Mouse (Mus musculus) liver, embryonic 13.5 days (tissue): ENCODE measurements around the gene Jpt2. TPM values are rescaled to one million over a fixed set of nuclear protein-coding genes. Genes with fewer than 3 reads are reported as not detected.
A peak's percentile ranks its signal among the peaks of the same experiment; 100 is the strongest.
"Not testable (repeated sequence)": the region's sequence is repeated elsewhere in the genome, so short reads cannot be mapped to it uniquely, and the experiment has no call there.

Experiments
- ATAC-seq: fragments of 200-750 bp; cut with Nextera tagmentation; 2 replicates; pipeline ENCODE4 v1.8.0; 2017; ENCODE audit warnings: low read depth, mild to moderate bottlenecking, moderate number of reproducible peaks, moderate library complexity
- DNase-seq: peaks from one replicate; pipeline ENCODE4 v3.0.0; 2022
- H3K27ac ChIP-seq: fragments of 300-500 bp; sonication (generic); 2 replicates; pipeline ENCODE4 v1.5.1; 2015; ENCODE audit warnings: moderate library complexity, mild to moderate bottlenecking, inconsistent platforms
- H3K27me3 ChIP-seq: fragments of 300-500 bp; sonication (generic); 2 replicates; pipeline ENCODE4 v1.6.1; 2015; ENCODE audit warnings: mild to moderate bottlenecking, inconsistent platforms
- H3K36me3 ChIP-seq: fragments of 300-500 bp; sonication (generic); 2 replicates; pipeline ENCODE4 v1.6.1; 2015; ENCODE audit warnings: mild to moderate bottlenecking, inconsistent platforms
- H3K4me1 ChIP-seq: fragments of 300-500 bp; sonication (generic); replicated peaks from 2 replicates; pipeline ENCODE4 v1.6.1; 2015; ENCODE audit warnings: inconsistent platforms
- H3K4me2 ChIP-seq: fragments of 300-500 bp; sonication (generic); 2 replicates; pipeline ENCODE4 v1.6.1; 2015; ENCODE audit warnings: inconsistent platforms, mild to moderate bottlenecking, moderate library complexity
- H3K4me3 ChIP-seq: fragments of 300-500 bp; sonication (generic); replicated peaks from 2 replicates; pipeline ENCODE4 v1.5.1; 2015; ENCODE audit warnings: mild to moderate bottlenecking, inconsistent platforms
- H3K9ac ChIP-seq: fragments of 300-500 bp; sonication (generic); 2 replicates; pipeline ENCODE4 v1.6.1; 2015; ENCODE audit warnings: mild to moderate bottlenecking, inconsistent platforms
- H3K9me3 ChIP-seq: fragments of 300-500 bp; sonication (generic); replicated peaks from 2 replicates; pipeline ENCODE4 v1.6.1; 2016; ENCODE audit warnings: inconsistent platforms
- WGBS: fragments of 180-500 bp; shearing (Covaris S2); methylation state at CpG from one replicate; pipeline ENCODE4 v1.1.7; 2015; ENCODE audit not compliant: insufficient replicate concordance; 5-methylcytosine and 5-hydroxymethylcytosine counted together
- polyA plus RNA-seq: library from polyadenylated mRNA; unstranded; fragments of >200 nt; fragmentation: Nextera tagmentation; extraction: Ambion mirVana; gene quantifications from 2 replicates; pipeline ENCODE4 v1.2.1, GENCODE M21; 2015

Gene Jpt2
- polyA plus RNA-seq: 75.1 and 86.8 TPM in 2 replicates

DNA sequence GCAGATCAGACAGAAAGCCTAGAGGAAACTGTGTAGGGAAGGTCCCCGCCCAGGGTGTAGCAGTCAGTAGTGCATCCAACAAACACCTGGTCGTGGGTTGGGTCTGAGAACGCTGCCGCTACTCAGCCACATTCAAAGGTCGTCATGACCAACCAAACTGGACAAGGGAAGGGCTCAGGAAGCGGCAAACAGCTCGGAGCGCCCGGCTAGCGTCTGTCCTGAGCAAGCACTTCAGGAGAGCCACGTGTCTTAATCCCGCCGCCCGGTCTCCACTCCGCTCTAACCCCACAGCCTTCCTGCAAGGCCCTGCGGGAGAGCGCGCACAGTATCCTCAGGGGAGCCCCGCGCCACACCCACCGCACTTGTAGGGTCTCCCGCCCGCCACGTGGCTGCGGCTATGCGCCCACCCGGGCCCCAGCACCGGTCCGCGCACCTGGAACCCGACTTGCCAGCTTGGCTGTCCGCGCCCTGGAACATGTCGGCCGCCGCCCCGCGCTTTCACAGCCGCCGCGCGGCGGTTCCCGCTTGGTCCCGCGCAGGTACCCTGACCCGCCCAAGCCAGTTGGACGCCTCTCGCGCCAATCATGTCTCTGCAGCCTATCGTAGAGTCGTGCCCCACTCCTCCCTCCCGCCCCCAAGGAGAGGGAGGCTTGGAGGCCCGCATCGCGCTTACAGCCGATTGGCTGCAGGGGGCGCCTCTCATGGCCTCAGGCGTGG is at the start of gene Jpt2:
Gene Jpt2 (minus strand): TSS at position 555 of the 717 bp plus-strand sequence.
- peak within 1 kb of the TSS; percentile 88 for H3K27ac ChIP-seq
- H3K4me1 ChIP-seq: peaks cover 50% of the 10 kb centered on the region
- peak within 1 kb of the TSS; percentile 90 for H3K4me3 ChIP-seq
- H3K27me3 ChIP-seq: no peaks in the 10 kb centered on the region
- H3K9ac ChIP-seq: peak within 1 kb of the TSS; percentile 95
- peaks cover 58% of the 10 kb centered on the region for H3K36me3 ChIP-seq
- peak; percentile 97 for DNase-seq
- H3K4me2 ChIP-seq: peak within 1 kb of the TSS; percentile 97
- ATAC-seq: peak; percentile 100
- WGBS: 1% methylated on average over 59 of the region's 59 CpGs
- no peaks in the 10 kb centered on the region for H3K9me3 ChIP-seq

GRCm38 (mm10) chr17:25007480-25007879 is 47.0 kb upstream of the Jpt2 start:
- Histone ChIP-seq H3K36me3 (peaks cover 86% of the 10 kb centered on the region), H3K4me2 (no peak overlapping the region), H3K27ac (no peak overlapping the region), H3K4me1 (peaks cover 25% of the 10 kb centered on the region), H3K4me3 (no peak overlapping the region), H3K9ac (no peak overlapping the region), H3K27me3 (no peaks in the 10 kb centered on the region), H3K9me3 (no peaks in the 10 kb centered on the region)
- DNase-seq: no peak
- ATAC-seq: no peak

DNA sequence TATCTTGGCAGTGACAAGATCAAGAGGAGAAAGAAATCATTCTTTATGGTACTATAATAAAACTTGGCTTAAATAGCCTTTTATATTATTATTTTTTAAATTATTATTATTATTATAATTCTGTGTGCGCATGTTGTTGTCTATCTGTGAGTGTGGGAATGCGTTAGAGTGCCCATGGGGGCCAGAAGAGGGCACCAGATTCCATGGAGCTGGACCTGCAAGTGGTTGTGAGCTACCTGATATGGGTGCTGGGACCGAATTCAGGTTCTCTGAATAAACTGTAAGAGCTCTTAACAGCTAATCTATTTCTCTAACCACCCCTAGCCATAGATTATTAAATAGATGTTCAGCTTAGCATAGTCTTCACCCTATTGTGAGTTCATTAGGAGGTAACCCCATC is 44.6 kb upstream of the Jpt2 start:
- no peak overlapping the region for H3K4me3 ChIP-seq
- H3K4me1 ChIP-seq: peaks cover 12% of the 10 kb centered on the region
- peaks cover 84% of the 10 kb centered on the region for H3K36me3 ChIP-seq
- ATAC-seq (no peak), DNase-seq (no peak)
- no peak overlapping the region for H3K27ac ChIP-seq
- no peak overlapping the region for H3K9ac ChIP-seq
- H3K4me2 ChIP-seq: no peak overlapping the region
- no peaks in the 10 kb centered on the region for H3K27me3 ChIP-seq
- WGBS: 88% methylated on average over 3 of the region's 3 CpGs
- H3K9me3 ChIP-seq: no peaks in the 10 kb centered on the region

DNA sequence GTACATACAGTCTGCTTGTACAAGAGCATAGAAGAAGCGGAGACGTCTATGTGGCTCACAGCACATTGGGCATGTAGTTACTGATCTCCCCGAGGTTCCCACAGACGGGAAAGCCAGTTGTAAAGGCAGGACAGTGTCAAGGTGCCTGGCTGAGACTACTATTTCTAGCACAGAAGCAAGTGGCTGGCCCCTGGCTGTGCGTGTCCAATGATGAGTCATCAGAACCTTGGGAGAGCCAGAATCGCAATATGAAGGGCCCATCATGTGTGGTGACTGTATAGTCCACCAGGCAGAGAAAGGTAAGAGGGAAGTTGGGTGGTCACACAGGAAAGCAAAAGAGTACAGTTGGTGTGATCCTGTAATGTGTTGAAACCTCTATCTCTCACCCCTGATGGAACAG is 34.2 kb upstream of the Jpt2 start:
- 90% methylated on average over 6 of the region's 6 CpGs for WGBS

GRCm38 (mm10) chr17:24987221-24987620 is 26.7 kb upstream of the Jpt2 start:
- 88% methylated on average over 6 of the region's 6 CpGs for WGBS
- ATAC-seq: no peak

More for the DNA sequence above, 34.2 kb upstream of the Jpt2 start:
- no peak overlapping the region for H3K4me3 ChIP-seq
- H3K27me3 ChIP-seq: no peaks in the 10 kb centered on the region
- no peaks in the 10 kb centered on the region for H3K9me3 ChIP-seq
- H3K36me3 ChIP-seq: peaks cover 98% of the 10 kb centered on the region
- no peak overlapping the region for H3K4me2 ChIP-seq
- no peak overlapping the region for H3K9ac ChIP-seq
- ATAC-seq: no peak
- H3K4me1 ChIP-seq: no peaks in the 10 kb centered on the region
- no peak for DNase-seq
- H3K27ac ChIP-seq: no peak overlapping the region

GRCm38 (mm10) chr17:24960852-24961715 is 595 bp upstream of the Jpt2 start:
- Histone ChIP-seq H3K27me3 (no peaks in the 10 kb centered on the region), H3K4me3 (peak overlapping the region; percentile 90), H3K9me3 (no peaks in the 10 kb centered on the region), H3K4me2 (peak overlapping the region; percentile 97), H3K4me1 (peaks cover 46% of the 10 kb centered on the region), H3K36me3 (peaks cover 58% of the 10 kb centered on the region), H3K27ac (peak overlapping the region; percentile 66; the same call in 1 of the 2 replicates), H3K9ac (peak overlapping the region; percentile 95)
- ATAC-seq (peak; percentile 16), DNase-seq (no peak)
- WGBS: 10% methylated on average over 21 of the region's 21 CpGs

More at GRCm38 (mm10) chr17:24987221-24987620, 26.7 kb upstream of the Jpt2 start:
- H3K9me3 ChIP-seq: no peaks in the 10 kb centered on the region
- no peaks in the 10 kb centered on the region for H3K27me3 ChIP-seq
- no peak overlapping the region for H3K27ac ChIP-seq
- no peak for DNase-seq
- no peak overlapping the region for H3K4me3 ChIP-seq
- H3K4me2 ChIP-seq: no peak overlapping the region
- peaks cover 96% of the 10 kb centered on the region for H3K36me3 ChIP-seq
- H3K9ac ChIP-seq: no peak overlapping the region
- no peaks in the 10 kb centered on the region for H3K4me1 ChIP-seq

DNA sequence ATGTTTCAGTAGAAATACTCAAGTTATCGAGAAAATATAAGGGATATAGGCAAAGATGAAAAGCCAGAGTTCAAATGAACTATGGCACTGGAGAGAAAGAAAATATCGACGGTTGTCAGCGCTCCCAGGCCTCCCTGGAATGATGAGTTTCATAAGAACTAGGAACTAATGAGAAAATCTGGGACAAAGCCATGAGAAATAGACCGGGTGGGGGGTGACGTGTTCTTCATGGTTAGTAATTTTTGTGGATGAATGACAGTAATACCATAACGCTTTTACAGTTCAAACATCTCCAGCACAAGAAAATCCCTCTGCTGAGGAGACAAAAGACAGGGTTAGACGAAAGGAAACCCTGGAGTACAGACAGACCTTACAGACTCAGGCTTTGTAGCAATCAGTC is 1.1 kb downstream of the Jpt2 start:
- Histone ChIP-seq H3K4me3 (peak overlapping the region; percentile 90), H3K27ac (peak overlapping the region; percentile 88), H3K27me3 (no peaks in the 10 kb centered on the region), H3K4me1 (peaks cover 59% of the 10 kb centered on the region), H3K9ac (peak overlapping the region; percentile 95), H3K36me3 (peaks cover 58% of the 10 kb centered on the region), H3K9me3 (no peaks in the 10 kb centered on the region), H3K4me2 (peak overlapping the region; percentile 97)
- ATAC-seq (no peak), DNase-seq (no peak)
- 52% methylated on average over 8 of the region's 8 CpGs for WGBS

GRCm38 (mm10) chr17:24953291-24953690 is 7.2 kb downstream of the Jpt2 start:
- ATAC-seq (peak; percentile 46; the same call in 1 of the 2 replicates), DNase-seq (no peak)
- Histone ChIP-seq H3K27me3 (no peaks in the 10 kb centered on the region), H3K4me1 (peaks cover 66% of the 10 kb centered on the region), H3K27ac (no peak overlapping the region; the same call in 1 of the 2 replicates), H3K9me3 (no peaks in the 10 kb centered on the region), H3K4me3 (no peak overlapping the region), H3K36me3 (peaks cover 90% of the 10 kb centered on the region), H3K9ac (no peak overlapping the region), H3K4me2 (no peak overlapping the region)
- WGBS: 86% methylated on average over 2 of the region's 2 CpGs

DNA sequence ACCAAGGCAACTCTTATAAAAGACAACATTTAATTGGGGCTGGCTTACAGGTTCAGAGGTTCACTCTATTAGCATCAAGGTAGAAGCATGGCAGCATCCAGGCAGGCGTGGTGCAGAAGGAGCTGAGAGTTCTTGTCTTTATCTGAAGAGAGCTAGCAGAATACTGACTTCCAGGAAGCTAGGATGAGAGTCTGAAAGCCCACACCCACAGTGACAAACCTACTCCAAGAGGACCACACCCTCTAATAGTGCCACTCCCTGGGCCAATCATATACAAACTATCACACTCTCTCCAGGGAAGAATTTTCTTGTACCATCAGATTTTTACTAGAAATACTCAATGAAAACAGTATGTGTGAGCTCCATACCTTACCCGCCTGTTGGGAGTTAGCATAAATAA is 9.8 kb downstream of the Jpt2 start:
- Histone ChIP-seq H3K27ac (no peak overlapping the region), H3K4me2 (no peak overlapping the region), H3K36me3 (peaks cover 98% of the 10 kb centered on the region), H3K9ac (no peak overlapping the region), H3K4me3 (no peak overlapping the region), H3K9me3 (no peaks in the 10 kb centered on the region), H3K27me3 (no peaks in the 10 kb centered on the region), H3K4me1 (peaks cover 53% of the 10 kb centered on the region)
- ATAC-seq (peak; percentile 68), DNase-seq (peak; percentile 33)
- WGBS: 62% methylated on average over 2 of the region's 2 CpGs

GRCm38 (mm10) chr17:24948204-24948603 is 12.3 kb downstream of the Jpt2 start:
- WGBS: 86% methylated on average over 5 of the region's 5 CpGs
- peaks cover 99% of the 10 kb centered on the region for H3K36me3 ChIP-seq
- H3K4me1 ChIP-seq: peaks cover 33% of the 10 kb centered on the region
- H3K27ac ChIP-seq: no peak overlapping the region
- no peak overlapping the region for H3K9ac ChIP-seq
- ATAC-seq (no peak), DNase-seq (no peak)
- no peaks in the 10 kb centered on the region for H3K9me3 ChIP-seq
- H3K4me2 ChIP-seq: no peak overlapping the region
- no peaks in the 10 kb centered on the region for H3K27me3 ChIP-seq
- H3K4me3 ChIP-seq: no peak overlapping the region

DNA sequence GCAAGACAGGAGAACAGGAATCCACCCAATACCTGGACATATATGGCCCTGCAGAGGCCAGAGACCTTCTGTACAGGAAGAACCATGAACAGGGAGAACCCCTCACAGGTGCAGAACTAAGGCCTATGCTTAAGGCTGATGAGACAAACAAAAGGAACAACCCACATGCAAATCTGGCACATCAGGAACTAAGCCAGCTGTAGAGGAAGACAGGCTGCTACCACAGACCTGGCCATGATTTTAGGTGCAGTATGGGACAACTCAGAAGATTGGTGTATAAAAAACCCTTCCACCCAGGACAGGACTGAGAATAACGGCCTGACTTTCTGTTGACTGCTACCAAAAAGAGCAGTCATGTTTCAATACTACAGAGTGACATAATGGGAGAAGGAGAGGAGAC is 16.9 kb downstream of the Jpt2 start:
- H3K9ac ChIP-seq, H3K4me1 ChIP-seq, H3K27me3 ChIP-seq, H3K4me3 ChIP-seq, H3K27ac ChIP-seq, ATAC-seq, H3K9me3 ChIP-seq, DNase-seq, H3K4me2 ChIP-seq: not testable (repeated sequence)
- 81% methylated on average over 1 of the region's 1 CpGs for WGBS
- H3K36me3 ChIP-seq: peaks cover 59% of the 10 kb centered on the region
